Mouse (Mus musculus) right cerebral cortex, postnatal 36 days (tissue): ENCODE data around the gene Gm42669.

ENCODE experiments used
- DNase-seq, 2 experiments: peaks; one replicate each; pipeline ENCODE4 v3.0.0; 2022; ENCODE audit warnings: low spot score in 2 of 2, mixed read lengths in 1 of 2

Gm42669 gene

GRCm38 (mm10) chr5:107507321-107507720 lies at the start of gene Gm42669:
TSS of gene Gm42669 (plus strand) at chr5:107507621.
- DNase-seq: no peak

- no peak for DNase-seq
Observed at GRCm38 (mm10) chr5:107462147-107463076, 45.0 kb upstream of the Gm42669 start.

- no peak for DNase-seq
Observed at GRCm38 (mm10) chr5:107466501-107466900, 40.9 kb upstream of the Gm42669 start.

- no peak for DNase-seq
Observed at GRCm38 (mm10) chr5:107467098-107467497, 40.3 kb upstream of the Gm42669 start.

GRCm38 (mm10) chr5:107470600-107471329 lies 36.7 kb upstream of the Gm42669 start:
- DNase-seq: no peak

DNA sequence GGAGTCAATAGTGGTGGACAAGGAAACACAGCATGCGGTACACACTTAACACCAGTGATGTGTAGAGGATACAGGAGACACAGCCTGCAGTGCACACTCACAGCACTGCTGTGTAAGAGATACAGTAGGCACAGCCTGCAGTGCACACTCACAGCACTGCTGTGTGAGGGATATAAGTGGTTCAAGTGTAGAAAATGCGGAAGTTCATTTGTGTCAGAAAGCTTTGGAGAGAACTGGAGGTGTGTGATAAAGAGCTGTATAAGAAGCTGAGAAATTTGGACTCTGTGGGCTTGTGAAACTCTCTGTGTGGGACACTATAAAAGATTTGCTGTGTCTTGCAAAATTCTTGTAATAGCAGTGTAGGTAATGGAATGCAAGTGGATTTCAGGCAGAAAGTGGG lies 27.2 kb upstream of the Gm42669 start:
- no peak for DNase-seq

GRCm38 (mm10) chr5:107488996-107489395 lies 18.4 kb upstream of the Gm42669 start:
- no peak for DNase-seq

- no peak for DNase-seq
Observed at GRCm38 (mm10) chr5:107491036-107491435, 16.4 kb upstream of the Gm42669 start.

GRCm38 (mm10) chr5:107492471-107492870 lies 14.9 kb upstream of the Gm42669 start:
- no peak for DNase-seq

- no peak for DNase-seq
Observed at GRCm38 (mm10) chr5:107494759-107495158, 12.7 kb upstream of the Gm42669 start.

- DNase-seq: no peak
Observed at GRCm38 (mm10) chr5:107496047-107496446, 11.4 kb upstream of the Gm42669 start.

- DNase-seq: peak; percentile 75 to 85
Observed at GRCm38 (mm10) chr5:107497519-107498501, 9.6 kb upstream of the Gm42669 start.

GRCm38 (mm10) chr5:107498806-107499310 lies 8.6 kb upstream of the Gm42669 start:
- no peak for DNase-seq

- DNase-seq: no peak
Observed at GRCm38 (mm10) chr5:107499891-107500535, 7.4 kb upstream of the Gm42669 start.

DNA sequence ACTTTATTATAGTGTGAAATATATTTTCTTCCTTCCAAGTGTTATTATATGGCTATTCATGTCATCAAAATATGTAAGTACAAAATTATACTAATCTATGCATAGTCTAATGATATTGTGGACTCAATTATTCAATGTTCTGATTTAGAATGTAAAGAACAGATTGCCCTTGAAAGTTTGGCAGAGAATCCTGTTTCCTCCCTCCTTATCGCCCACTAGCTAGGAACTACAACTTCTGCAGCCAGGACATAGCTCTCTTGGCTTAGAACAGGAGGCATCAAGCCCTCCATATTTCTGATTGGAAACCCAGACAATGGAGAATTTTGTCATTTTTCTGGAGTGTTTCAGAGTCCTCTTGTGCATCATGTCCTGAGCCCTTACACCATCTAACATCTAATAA lies 6.7 kb upstream of the Gm42669 start:
- DNase-seq: no peak

- DNase-seq: no peak
Observed at GRCm38 (mm10) chr5:107510503-107510902, 3.1 kb downstream of the Gm42669 start.

GRCm38 (mm10) chr5:107511326-107511725 lies 3.9 kb downstream of the Gm42669 start:
- no peak for DNase-seq

DNA sequence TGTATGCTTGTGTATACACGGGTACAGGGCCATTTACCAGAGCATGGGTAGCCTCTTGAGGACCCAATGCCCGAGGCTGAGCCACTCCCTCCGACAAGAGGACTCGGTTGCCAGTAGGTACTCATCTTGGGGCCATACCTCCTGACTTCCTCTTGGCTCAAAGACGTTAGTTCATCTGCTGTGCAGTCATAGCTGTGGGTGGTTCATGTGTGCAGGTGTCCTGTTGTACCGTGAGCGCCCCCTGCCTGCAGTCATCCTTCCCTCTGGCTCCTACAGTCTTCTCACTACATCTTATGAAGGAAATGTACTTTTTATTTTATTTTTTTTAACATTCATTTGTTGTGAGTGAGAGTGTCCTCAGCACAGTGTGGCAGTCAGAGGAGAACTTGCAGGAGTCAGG lies 6.2 kb downstream of the Gm42669 start:
- DNase-seq: peak in 1 of 2 experiments; percentile 30

DNA sequence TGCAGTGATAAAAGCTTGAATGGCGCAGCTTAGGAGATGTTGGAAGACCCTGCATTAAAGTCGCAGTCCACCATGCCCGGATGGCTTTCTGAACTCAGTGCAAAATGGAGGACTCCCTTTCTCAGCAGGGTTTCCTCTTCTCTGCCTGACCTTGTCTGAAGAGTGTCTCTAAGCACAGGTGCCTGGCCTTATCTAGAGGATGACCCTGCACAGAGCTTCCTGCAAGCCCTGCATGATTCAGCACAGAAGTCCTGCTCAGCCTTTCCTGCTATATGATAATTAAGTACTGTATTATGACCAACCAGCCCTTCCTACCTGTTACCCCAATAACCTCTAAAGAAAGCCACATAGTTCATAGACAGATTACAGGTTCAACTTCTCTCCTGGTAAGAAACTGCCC lies 8.0 kb downstream of the Gm42669 start:
- no peak for DNase-seq

- DNase-seq: no peak
Observed at GRCm38 (mm10) chr5:107516087-107516486, 8.7 kb downstream of the Gm42669 start.

GRCm38 (mm10) chr5:107518602-107519001 lies 11.2 kb downstream of the Gm42669 start:
- no peak for DNase-seq
